Mouse (Mus musculus): Measurements from ENCODE around the gene Ren1. TPM values are rescaled to one million over a fixed set of nuclear protein-coding genes. Genes with fewer than 3 reads are reported as not detected.
A peak's percentile ranks its signal among the peaks of the same experiment; 100 is the strongest.

Ren1 gene
- polyA plus RNA-seq, 1 experiment from 2014 or later = not detected

DNA sequence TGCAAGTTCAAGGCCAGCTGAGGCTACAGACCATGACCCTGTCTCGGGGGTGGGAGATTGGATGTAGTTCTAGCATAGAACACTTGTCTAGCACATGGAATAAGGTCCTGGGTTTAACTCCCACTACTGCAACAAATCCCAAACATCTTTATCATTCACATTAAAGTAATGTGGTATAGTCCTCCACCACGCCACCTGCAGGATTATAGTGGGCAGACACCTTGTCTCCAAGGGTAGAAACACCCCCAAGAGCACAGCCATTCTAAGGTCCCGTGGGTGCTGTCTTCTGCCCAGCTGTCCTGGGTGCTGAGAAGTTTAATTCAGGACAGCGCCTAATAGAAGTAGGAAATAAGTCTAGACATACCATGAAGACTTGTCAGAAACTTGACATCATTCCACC is 33.7 kb upstream of the Ren1 start:
- Histone ChIP-seq H3K27me3 (ENCODE audit: control insufficient read depth, insufficient read depth, low read length) (no peaks in the 10 kb centered on the region), H3K36me3 (ENCODE audit: control insufficient read depth, insufficient read depth, low read length) (no peaks in the 10 kb centered on the region), H3K4me2 (ENCODE audit: low read depth) (no peak overlapping the region), H3K9me3 (ENCODE audit: control insufficient read depth, low read length) (no peaks in the 10 kb centered on the region), H3K9ac (ENCODE audit: low read length) (no peak overlapping the region), H3K4me1 (ENCODE audit: control insufficient read depth, insufficient read depth, low read length) (no peaks in the 10 kb centered on the region), H3K27ac (ENCODE audit: low read depth, low read length) (no peak overlapping the region), H3K4me3 (ENCODE audit: low read depth, low read length) (no peak overlapping the region)
- no peak for DNase-seq (ENCODE audit: low spot score)
- no peak for ATAC-seq (ENCODE audit: insufficient read depth, low FRiP score, low TSS enrichment)
- 84% methylated on average over 4 of the region's 4 CpGs for WGBS

DNA sequence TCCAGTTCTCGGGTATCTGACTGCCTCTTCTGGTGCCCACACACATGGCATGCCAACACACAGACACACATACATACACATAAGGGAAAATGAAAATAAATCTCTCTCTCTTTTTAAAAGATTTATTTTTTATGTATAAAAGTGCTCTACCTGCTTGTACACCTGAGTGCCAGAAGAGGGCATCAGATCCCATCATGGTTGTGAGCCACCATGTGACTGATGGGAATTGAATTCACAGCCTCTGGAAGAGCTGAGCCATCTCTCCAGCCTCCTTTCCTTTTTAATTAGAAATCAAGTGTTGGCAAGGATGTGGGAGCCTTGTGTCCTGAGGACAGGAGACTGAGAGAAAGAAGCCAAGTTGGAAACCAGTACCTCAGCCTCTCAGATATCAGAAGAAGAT is 33.2 kb upstream of the Ren1 start:
- Histone ChIP-seq H3K27me3 (ENCODE audit: control insufficient read depth, insufficient read depth, low read length) (no peaks in the 10 kb centered on the region), H3K36me3 (ENCODE audit: control insufficient read depth, insufficient read depth, low read length) (no peaks in the 10 kb centered on the region), H3K4me2 (ENCODE audit: low read depth) (no peak overlapping the region), H3K4me1 (ENCODE audit: control insufficient read depth, insufficient read depth, low read length) (no peaks in the 10 kb centered on the region), H3K4me3 (ENCODE audit: low read depth, low read length) (no peak overlapping the region), H3K9ac (ENCODE audit: low read length) (no peak overlapping the region), H3K9me3 (ENCODE audit: control insufficient read depth, low read length) (no peaks in the 10 kb centered on the region), H3K27ac (ENCODE audit: low read depth, low read length) (no peak overlapping the region)
- no peak for ATAC-seq (ENCODE audit: insufficient read depth, low FRiP score, low TSS enrichment)
- WGBS = 85% methylated on average over 1 of the region's 1 CpGs
- DNase-seq (ENCODE audit: low spot score) = no peak

- Histone ChIP-seq H3K4me3 (ENCODE audit: low read depth, low read length) (no peak within 1 kb of the TSS), H3K27me3 (ENCODE audit: control insufficient read depth, insufficient read depth, low read length) (no peaks in the 10 kb centered on the region), H3K9ac (ENCODE audit: low read length) (no peak within 1 kb of the TSS), H3K4me1 (ENCODE audit: control insufficient read depth, insufficient read depth, low read length) (no peaks in the 10 kb centered on the region), H3K9me3 (ENCODE audit: control insufficient read depth, low read length) (no peaks in the 10 kb centered on the region), H3K4me2 (ENCODE audit: low read depth) (no peak within 1 kb of the TSS), H3K36me3 (ENCODE audit: control insufficient read depth, insufficient read depth, low read length) (no peaks in the 10 kb centered on the region), H3K27ac (ENCODE audit: low read depth, low read length) (no peak within 1 kb of the TSS)
- no peak for DNase-seq (ENCODE audit: low spot score)
- WGBS = 80% methylated on average over 13 of the region's 13 CpGs
- no peak for ATAC-seq (ENCODE audit: insufficient read depth, low FRiP score, low TSS enrichment)
Measured at GRCm38 (mm10) chr1:133321267-133321925, 28.9 kb upstream of the Ren1 start, which contains the start of gene Kiss1. Gene Kiss1 (plus strand): TSS chr1:133321875.

GRCm38 (mm10) chr1:133323333-133323732 is 27.0 kb upstream of the Ren1 start:
- Histone ChIP-seq H3K36me3 (ENCODE audit: control insufficient read depth, insufficient read depth, low read length) (no peaks in the 10 kb centered on the region), H3K27me3 (ENCODE audit: control insufficient read depth, insufficient read depth, low read length) (no peaks in the 10 kb centered on the region), H3K9ac (ENCODE audit: low read length) (no peak overlapping the region), H3K4me1 (ENCODE audit: control insufficient read depth, insufficient read depth, low read length) (no peaks in the 10 kb centered on the region), H3K9me3 (ENCODE audit: control insufficient read depth, low read length) (no peaks in the 10 kb centered on the region), H3K27ac (ENCODE audit: low read depth, low read length) (no peak overlapping the region), H3K4me3 (ENCODE audit: low read depth, low read length) (no peak overlapping the region), H3K4me2 (ENCODE audit: low read depth) (no peak overlapping the region)
- no peak for DNase-seq (ENCODE audit: low spot score)
- ATAC-seq (ENCODE audit: insufficient read depth, low FRiP score, low TSS enrichment) = no peak
- 52% methylated on average over 5 of the region's 5 CpGs for WGBS

- H3K4me2 ChIP-seq (ENCODE audit: low read depth) = no peak overlapping the region
- no peak overlapping the region for H3K27ac ChIP-seq (ENCODE audit: low read depth, low read length)
- no peak overlapping the region for H3K4me3 ChIP-seq (ENCODE audit: low read depth, low read length)
- no peak overlapping the region for H3K9ac ChIP-seq (ENCODE audit: low read length)
- no peak for ATAC-seq (ENCODE audit: insufficient read depth, low FRiP score, low TSS enrichment)
- WGBS = 82% methylated on average over 8 of the region's 8 CpGs
- peaks cover 7% of the 10 kb centered on the region; the same call in 1 of the 2 replicates for H3K27me3 ChIP-seq (ENCODE audit: control insufficient read depth, insufficient read depth, low read length)
- no peaks in the 10 kb centered on the region for H3K36me3 ChIP-seq (ENCODE audit: control insufficient read depth, insufficient read depth, low read length)
- H3K4me1 ChIP-seq (ENCODE audit: control insufficient read depth, insufficient read depth, low read length) = peaks cover 4% of the 10 kb centered on the region; the same call in 1 of the 2 replicates
- H3K9me3 ChIP-seq (ENCODE audit: control insufficient read depth, low read length) = no peaks in the 10 kb centered on the region
- no peak for DNase-seq (ENCODE audit: low spot score)
Measured at GRCm38 (mm10) chr1:133325951-133326350, 24.4 kb upstream of the Ren1 start.

GRCm38 (mm10) chr1:133327094-133327493 is 23.2 kb upstream of the Ren1 start:
- no peaks in the 10 kb centered on the region for H3K9me3 ChIP-seq (ENCODE audit: control insufficient read depth, low read length)
- no peak for DNase-seq (ENCODE audit: low spot score)
- ATAC-seq (ENCODE audit: insufficient read depth, low FRiP score, low TSS enrichment) = no peak
- WGBS = 64% methylated on average over 5 of the region's 5 CpGs
- peaks cover 4% of the 10 kb centered on the region; the same call in 1 of the 2 replicates for H3K4me1 ChIP-seq (ENCODE audit: control insufficient read depth, insufficient read depth, low read length)
- H3K4me2 ChIP-seq (ENCODE audit: low read depth) = no peak overlapping the region
- H3K27me3 ChIP-seq (ENCODE audit: control insufficient read depth, insufficient read depth, low read length) = peaks cover 7% of the 10 kb centered on the region; the same call in 1 of the 2 replicates
- H3K27ac ChIP-seq (ENCODE audit: low read depth, low read length) = no peak overlapping the region
- no peak overlapping the region for H3K9ac ChIP-seq (ENCODE audit: low read length)
- no peak overlapping the region for H3K4me3 ChIP-seq (ENCODE audit: low read depth, low read length)
- no peaks in the 10 kb centered on the region for H3K36me3 ChIP-seq (ENCODE audit: control insufficient read depth, insufficient read depth, low read length)

- Histone ChIP-seq H3K4me3 (ENCODE audit: low read depth, low read length) (no peak overlapping the region), H3K4me2 (ENCODE audit: low read depth) (no peak overlapping the region), H3K36me3 (ENCODE audit: control insufficient read depth, insufficient read depth, low read length) (no peaks in the 10 kb centered on the region), H3K27me3 (ENCODE audit: control insufficient read depth, insufficient read depth, low read length) (peaks cover 7% of the 10 kb centered on the region; the same call in 1 of the 2 replicates), H3K27ac (ENCODE audit: low read depth, low read length) (no peak overlapping the region), H3K9me3 (ENCODE audit: control insufficient read depth, low read length) (no peaks in the 10 kb centered on the region), H3K4me1 (ENCODE audit: control insufficient read depth, insufficient read depth, low read length) (peaks cover 4% of the 10 kb centered on the region; the same call in 1 of the 2 replicates), H3K9ac (ENCODE audit: low read length) (no peak overlapping the region)
- ATAC-seq (ENCODE audit: insufficient read depth, low FRiP score, low TSS enrichment) (no peak), DNase-seq (ENCODE audit: low spot score) (no peak)
- WGBS = 66% methylated on average over 6 of the region's 6 CpGs
Measured at GRCm38 (mm10) chr1:133328299-133328795, 22.0 kb upstream of the Ren1 start.

GRCm38 (mm10) chr1:133328896-133329637 is 21.2 kb upstream of the Ren1 start:
- peak; percentile 19 for DNase-seq (ENCODE audit: low spot score)
- H3K27me3 ChIP-seq (ENCODE audit: control insufficient read depth, insufficient read depth, low read length) = peaks cover 7% of the 10 kb centered on the region; the same call in 1 of the 2 replicates
- peak overlapping the region; percentile 24 for H3K4me3 ChIP-seq (ENCODE audit: low read depth, low read length)
- peaks cover 4% of the 10 kb centered on the region; the same call in 1 of the 2 replicates for H3K4me1 ChIP-seq (ENCODE audit: control insufficient read depth, insufficient read depth, low read length)
- ATAC-seq (ENCODE audit: insufficient read depth, low FRiP score, low TSS enrichment) = no peak
- peak overlapping the region; percentile 45; the same call in 1 of the 2 replicates for H3K9ac ChIP-seq (ENCODE audit: low read length)
- H3K9me3 ChIP-seq (ENCODE audit: control insufficient read depth, low read length) = no peaks in the 10 kb centered on the region
- no peak overlapping the region for H3K27ac ChIP-seq (ENCODE audit: low read depth, low read length)
- WGBS = 8% methylated on average over 34 of the region's 34 CpGs
- peak overlapping the region; percentile 56 for H3K4me2 ChIP-seq (ENCODE audit: low read depth)
- H3K36me3 ChIP-seq (ENCODE audit: control insufficient read depth, insufficient read depth, low read length) = no peaks in the 10 kb centered on the region
